Comparison of ENCODE assay signal across 9 mouse cellular contexts in genomic region chr10:120872483-120872862, GRCm38 (mm10). TPM values are rescaled to one million over a fixed set of nuclear protein-coding genes. Genes with fewer than 3 reads are reported as not detected.
DNase-seq lines count a peak whose midpoint lies in the region; ATAC-seq lines count a peak whose summit lies in the region.
"Had no signal": no experiment of that assay in that cellular context is flagged by ENCODE, and none has a peak within 500 bp of the region (broad histone marks: within the 10 kb centered on the region; RNA-seq: fewer than 3 reads in every experiment).

No protein-coding gene starts in this region.

- H3K27ac ChIP-seq in forebrain, embryonic 10.5 days, result peak overlapping the region; percentile 70
- H3K27ac ChIP-seq in hindbrain, embryonic 13.5 days, result no peak overlapping the region
- peak overlapping the region; percentile 86 for H3K27ac ChIP-seq in limb, embryonic 10.5 days
- no peak overlapping the region for H3K27ac ChIP-seq in midbrain, embryonic 13.5 days
- H3K27ac ChIP-seq: macrophage had no signal

- H3K36me3 ChIP-seq in forebrain, embryonic 10.5 days (replicated peaks), result no peaks in the 10 kb centered on the region; the same call in 1 of the 2 replicates
- H3K36me3 ChIP-seq in hindbrain, embryonic 13.5 days, result no peaks in the 10 kb centered on the region
- H3K36me3 ChIP-seq in limb, embryonic 10.5 days, result peaks cover 6% of the 10 kb centered on the region
- no peaks in the 10 kb centered on the region for H3K36me3 ChIP-seq in midbrain, embryonic 13.5 days

- H3K27me3 ChIP-seq in forebrain, embryonic 10.5 days (ENCODE audit: poor library complexity, severe bottlenecking), result no peaks in the 10 kb centered on the region
- no peaks in the 10 kb centered on the region for H3K27me3 ChIP-seq in hindbrain, embryonic 13.5 days
- no peaks in the 10 kb centered on the region for H3K27me3 ChIP-seq in limb, embryonic 10.5 days (ENCODE audit: low read depth, poor library complexity, severe bottlenecking)
- no peaks in the 10 kb centered on the region for H3K27me3 ChIP-seq in midbrain, embryonic 13.5 days

- H3K4me3 ChIP-seq in forebrain, embryonic 10.5 days, result peak overlapping the region; percentile 24; the same call in 1 of the 2 replicates
- peak overlapping the region; percentile 11 for H3K4me3 ChIP-seq in hindbrain, embryonic 13.5 days
- H3K4me3 ChIP-seq in limb, embryonic 10.5 days, result peak overlapping the region; percentile 21; the same call in 1 of the 2 replicates
- H3K4me3 ChIP-seq in midbrain, embryonic 13.5 days (replicated peaks), result peak overlapping the region; percentile 24

- peak; percentile 93 for DNase-seq in heart, adult 11 months
- no peak for DNase-seq in heart, postnatal 25 days (ENCODE audit: low spot score)
- peak; percentile 51 for DNase-seq in adrenal gland, postnatal 25 days
- peak; percentile 76 for DNase-seq in forebrain, embryonic 10.5 days (ENCODE audit: extremely low spot score, low spot score)
- peak; percentile 95 for DNase-seq in limb, embryonic 10.5 days (ENCODE audit: low spot score)
- DNase-seq in ovary, postnatal 10 days (ENCODE audit: low spot score), result no peak

- WGBS in forebrain, embryonic 10.5 days, result 32% methylated on average over 13 of the region's 13 CpGs
- WGBS in hindbrain, embryonic 13.5 days, result 19% methylated on average over 13 of the region's 13 CpGs
- 7% methylated on average over 13 of the region's 13 CpGs for WGBS in limb, embryonic 10.5 days
- 30% methylated on average over 13 of the region's 13 CpGs for WGBS in midbrain, embryonic 13.5 days

- no peak for ATAC-seq in hindbrain, embryonic 13.5 days (ENCODE audit: low FRiP score)
- peak; percentile 70 for ATAC-seq in midbrain, embryonic 13.5 days

- H3K4me2 ChIP-seq in hindbrain, embryonic 13.5 days, result peak overlapping the region; percentile 45
- H3K4me2 ChIP-seq in midbrain, embryonic 13.5 days (replicated peaks), result peak overlapping the region; percentile 35

- intact Hi-C loops in heart, postnatal 25 days (cut with DNase I), result loop anchor here (5.0 to 10.0 kb wide), 2 partner anchors 90 to 382 kb away; no protein-coding TSS in a partner anchor

- no peaks in the 10 kb centered on the region for H3K9me3 ChIP-seq in forebrain, embryonic 10.5 days
- H3K9me3 ChIP-seq in hindbrain, embryonic 13.5 days, result no peaks in the 10 kb centered on the region
- no peaks in the 10 kb centered on the region for H3K9me3 ChIP-seq in limb, embryonic 10.5 days (replicated peaks)
- H3K9me3 ChIP-seq in midbrain, embryonic 13.5 days, result no peaks in the 10 kb centered on the region

- H3K9ac ChIP-seq in hindbrain, embryonic 13.5 days, result 0 out of 2 replicates have a peak overlapping the region, but pooled peaks have one; percentile 5
- no peak overlapping the region for H3K9ac ChIP-seq in midbrain, embryonic 13.5 days (replicated peaks)

- H3K4me1 ChIP-seq in forebrain, embryonic 10.5 days, result peaks cover 51% of the 10 kb centered on the region
- peaks cover 3% of the 10 kb centered on the region; the same call in 1 of the 2 replicates for H3K4me1 ChIP-seq in hindbrain, embryonic 13.5 days (replicated peaks)
- peaks cover 75% of the 10 kb centered on the region for H3K4me1 ChIP-seq in limb, embryonic 10.5 days
- H3K4me1 ChIP-seq in midbrain, embryonic 13.5 days (replicated peaks), result peaks cover 11% of the 10 kb centered on the region; the same call in 1 of the 2 replicates

RNA-seq across cellular contexts. Expression of gene Msrb3, which starts 26.4 kb away (rescaled TPM):
- total RNA-seq in heart, postnatal 25 days (2021), result 100 to 1,000 TPM; 101 to 106 TPM
- 41.4 and 46.9 TPM in 2 replicates for total RNA-seq in adrenal gland, postnatal 25 days (2021)
- polyA plus RNA-seq in forebrain, embryonic 10.5 days (2016; fragmentation: Nextera tagmentation; extraction: Ambion mirVana), result 4.9 and 5.7 TPM in 2 replicates
- polyA plus RNA-seq in hindbrain, embryonic 13.5 days (2015; fragmentation: Nextera tagmentation; extraction: Ambion mirVana), result 2.3 and 2.6 TPM in 2 replicates
- 5.4 and 7.2 TPM in 2 replicates for polyA plus RNA-seq in limb, embryonic 10.5 days (2016; fragmentation: Nextera tagmentation; extraction: Ambion mirVana)
- 0.80 and 2.0 TPM in 2 replicates for polyA plus RNA-seq in midbrain, embryonic 13.5 days (2015; fragmentation: Nextera tagmentation; extraction: Ambion mirVana)

Comparison
In these comparisons a context has a peak if more than half of its experiments do, and no peak if none do; other contexts are left out.
1. DNase-seq: peak in heart, adult 11 months (single experiment), adrenal gland, postnatal 25 days (single experiment), forebrain, embryonic 10.5 days (single experiment) and limb, embryonic 10.5 days (single experiment); none in heart, postnatal 25 days (single experiment) and ovary, postnatal 10 days (single experiment).
2. H3K27ac ChIP-seq: peak in forebrain, embryonic 10.5 days (single experiment) and limb, embryonic 10.5 days (single experiment); none in hindbrain, embryonic 13.5 days (single experiment) and midbrain, embryonic 13.5 days (single experiment).
3. Peak in every context shown above with its lines, with median percentiles within 50 percentile points of each other: H3K4me3 ChIP-seq.